Mouse (Mus musculus) urinary bladder, postnatal 25 days (tissue): Measurements from ENCODE around the gene Olfr67.
"Not testable (repeated sequence)": the region's sequence is repeated elsewhere in the genome, so short reads cannot be mapped to it uniquely, and the experiment has no call there.

ENCODE experiments used
- DNase-seq: peaks from one replicate; pipeline ENCODE4 v3.0.0; 2022; ENCODE audit warnings: low spot score

Gene Olfr67

DNA sequence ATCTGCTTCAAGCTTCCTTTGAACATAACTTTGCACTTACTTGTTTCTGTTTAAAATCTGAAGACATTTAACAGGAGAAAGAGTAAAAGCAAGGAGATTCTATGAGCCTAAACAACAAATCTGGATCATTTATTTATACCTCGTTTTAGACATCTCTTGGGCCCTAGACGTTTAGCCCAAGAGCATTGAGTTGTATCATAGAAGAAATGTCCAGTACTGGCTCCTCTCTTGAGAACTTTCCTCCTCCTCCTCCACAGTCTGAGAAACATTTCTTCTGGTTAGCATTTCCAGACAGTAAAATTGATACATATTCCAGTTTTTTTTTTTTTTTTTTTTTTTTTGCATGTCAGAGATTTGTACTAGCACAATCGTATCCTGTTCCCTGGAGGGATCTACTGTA lies at the start of gene Olfr67:
TSS of gene Olfr67 (minus strand) at position 101 of the 400 bp plus-strand sequence.
- no peak for DNase-seq

DNA sequence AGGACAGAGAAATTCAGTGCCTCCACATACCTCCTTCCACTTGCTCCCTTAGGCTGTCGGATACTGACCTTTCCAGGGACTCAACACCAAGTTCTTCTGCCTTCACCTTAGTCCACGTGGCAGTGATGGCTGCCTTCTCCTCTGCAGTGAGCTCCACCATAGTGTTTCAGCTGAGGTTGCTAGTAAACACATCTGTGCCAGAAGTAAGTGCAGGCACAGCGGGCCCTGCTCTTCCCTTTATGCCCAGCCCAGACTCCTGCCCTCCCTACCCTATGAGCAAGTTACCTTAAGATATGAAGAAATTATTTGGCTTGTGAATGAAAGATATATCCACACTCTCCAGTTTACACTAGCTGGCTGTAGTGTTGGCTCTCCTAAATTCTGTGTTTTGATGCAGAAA lies 48.6 kb upstream of the Olfr67 start, which contains the start of gene Hbb-bh2:
TSS of gene Hbb-bh2 (minus strand) at position 253 of the 400 bp plus-strand sequence.
- no peak for DNase-seq

DNA sequence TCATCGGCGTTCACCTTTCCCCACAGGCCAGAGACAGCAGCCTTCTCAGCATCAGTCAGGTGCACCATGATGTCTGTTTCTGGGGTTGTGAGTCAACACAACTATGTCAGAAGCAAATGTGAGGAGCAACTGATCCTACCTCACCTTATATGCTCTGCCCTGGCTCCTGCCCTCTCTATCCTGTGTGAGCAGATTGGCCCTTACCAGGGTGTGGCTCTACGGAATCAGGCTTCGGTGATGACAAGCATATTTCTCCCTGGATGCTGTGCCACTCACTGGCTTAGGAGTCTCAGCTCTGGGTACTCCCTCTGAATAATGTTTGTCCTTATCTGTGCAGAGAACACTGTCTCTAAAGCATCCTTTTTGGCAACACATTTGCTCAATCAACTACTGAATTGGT lies 36.2 kb upstream of the Olfr67 start, which contains the start of gene Hbb-bs:
TSS of gene Hbb-bs (minus strand) at position 289 of the 400 bp plus-strand sequence.
- no peak for DNase-seq

DNA sequence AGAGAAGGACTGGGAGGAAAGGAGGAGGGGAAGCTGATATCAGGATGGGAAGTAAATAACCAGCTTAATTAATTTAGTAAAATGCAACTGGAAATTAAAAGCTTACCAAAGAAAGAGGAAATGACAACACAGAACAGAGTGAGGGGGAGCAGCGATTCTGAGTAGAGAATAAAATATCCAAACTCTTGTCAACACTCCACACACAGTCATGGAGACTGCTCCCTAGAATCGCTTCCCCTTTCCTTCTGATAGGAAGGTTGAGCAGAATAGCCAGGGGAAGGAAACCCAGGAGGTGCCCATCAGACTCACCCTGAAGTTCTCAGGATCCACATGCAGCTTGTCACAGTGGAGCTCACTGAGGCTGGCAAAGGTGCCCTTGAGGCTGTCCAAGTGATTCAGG lies 35.5 kb upstream of the Olfr67 start:
- not testable (repeated sequence) for DNase-seq

DNA sequence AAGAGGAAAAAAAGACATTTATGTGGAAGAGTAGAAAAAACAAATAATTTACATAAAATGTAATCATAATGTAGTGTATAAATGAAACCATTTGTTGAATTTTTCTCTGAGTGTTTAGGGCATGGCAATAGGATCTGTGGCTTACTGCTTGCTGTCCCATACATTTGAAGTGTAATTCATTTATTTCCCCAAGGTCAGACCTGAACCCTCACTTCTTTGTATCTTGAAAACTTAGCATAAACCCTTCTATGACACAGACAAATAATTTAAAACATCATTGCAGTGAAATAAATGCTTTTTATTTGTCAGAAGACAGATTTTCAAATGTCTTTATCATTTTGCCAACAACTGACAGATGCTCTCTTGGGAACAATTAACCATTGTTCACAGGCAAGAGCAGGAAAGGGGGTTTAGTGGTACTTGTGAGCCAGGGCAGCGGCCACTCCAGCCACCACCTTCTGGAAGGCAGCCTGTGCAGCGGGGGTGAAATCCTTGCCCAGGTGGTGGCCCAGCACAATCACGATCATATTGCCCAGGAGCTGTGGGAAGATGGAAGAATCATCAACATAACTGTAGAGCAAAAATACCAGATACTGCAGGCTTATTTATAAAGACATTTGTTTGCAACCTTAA lies 34.8 kb upstream of the Olfr67 start:
- DNase-seq: no peak

DNA sequence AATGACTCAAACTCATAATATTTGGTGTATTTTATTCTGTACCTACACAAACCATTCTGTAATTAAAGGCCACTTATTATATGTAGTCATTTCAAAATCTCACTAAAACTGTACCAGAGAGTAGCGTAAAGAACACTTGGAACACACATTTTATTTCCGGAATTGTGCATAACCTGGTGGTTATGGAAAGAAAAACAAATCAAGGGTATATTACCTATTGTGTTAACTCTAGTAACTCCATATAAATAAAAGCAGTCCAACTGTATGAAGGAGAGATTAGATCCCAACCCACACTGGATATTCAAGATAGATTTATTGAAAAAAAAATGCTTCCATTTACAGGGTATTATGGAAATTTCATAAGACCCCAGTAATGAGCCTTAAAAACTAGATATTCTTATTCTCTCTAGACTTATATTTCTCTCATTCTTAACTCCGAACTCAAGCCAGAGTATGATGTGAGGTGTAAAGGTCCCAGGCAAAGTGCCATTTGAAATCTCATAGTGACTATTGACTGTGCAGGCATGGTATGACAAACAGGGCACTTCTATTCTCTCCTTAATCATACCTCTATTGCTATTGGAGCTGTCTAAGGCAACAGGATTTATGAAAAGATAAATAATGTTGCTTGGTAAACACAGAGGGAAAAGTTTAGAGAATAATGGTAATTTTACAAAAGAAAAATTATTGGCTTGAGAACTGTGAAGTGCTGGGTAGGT lies 34.1 kb upstream of the Olfr67 start:
- no peak for DNase-seq

DNA sequence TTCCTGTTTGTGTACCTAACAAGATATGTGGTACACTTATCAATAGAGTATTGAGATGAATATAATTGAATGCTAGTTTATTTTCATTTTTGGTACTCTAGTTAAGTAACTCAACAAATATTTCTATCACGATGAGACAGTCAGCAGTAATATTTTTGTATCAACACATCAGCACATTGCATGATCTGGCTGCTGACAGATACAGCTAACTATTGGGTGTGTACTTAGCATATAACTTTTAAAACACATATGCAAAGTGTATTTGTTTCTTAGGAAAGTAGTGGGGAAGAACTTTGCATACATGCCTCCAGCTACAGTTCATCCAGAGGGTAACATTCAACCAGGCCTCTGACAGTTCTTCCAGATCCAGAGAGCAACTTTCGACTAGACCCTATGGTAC lies 33.0 kb upstream of the Olfr67 start:
- no peak for DNase-seq

DNA sequence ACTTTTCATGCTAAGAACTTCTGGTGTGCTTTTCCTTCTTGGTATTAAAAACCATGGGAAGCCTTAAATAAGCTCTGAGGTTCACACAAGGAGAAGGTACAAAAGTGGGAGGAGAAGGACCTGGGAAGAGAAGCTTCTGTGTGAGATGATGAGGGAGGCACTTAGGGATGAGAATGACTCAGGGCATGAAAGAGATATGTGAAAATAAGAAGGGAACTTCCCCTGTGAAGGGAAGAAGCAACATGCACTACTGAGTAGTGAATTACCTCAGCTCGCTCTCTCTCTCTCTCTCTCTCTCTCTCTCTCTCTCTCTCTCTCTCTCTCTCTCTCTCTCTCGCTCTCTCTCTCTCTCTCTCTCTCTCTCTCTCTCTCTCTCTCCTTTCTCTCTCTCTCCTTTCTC lies 23.5 kb upstream of the Olfr67 start:
- not testable (repeated sequence) for DNase-seq

DNA sequence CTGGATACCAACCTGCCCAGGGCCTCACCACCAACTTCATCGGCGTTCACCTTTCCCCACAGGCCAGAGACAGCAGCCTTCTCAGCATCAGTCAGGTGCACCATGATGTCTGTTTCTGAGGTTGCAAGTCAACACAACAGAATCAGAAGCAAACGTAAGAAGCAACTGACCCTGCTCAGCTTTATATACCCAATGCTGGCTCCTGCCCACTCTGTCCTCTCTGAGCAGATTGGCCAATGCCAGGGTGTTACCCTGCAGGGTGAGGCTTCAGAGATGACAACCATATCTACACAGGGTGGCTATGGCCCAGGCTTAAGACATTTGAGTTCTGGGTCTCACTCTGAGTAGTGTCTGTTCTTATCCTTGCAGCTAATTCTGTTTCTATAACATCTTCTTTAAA lies 22.1 kb upstream of the Olfr67 start, which contains the start of gene Hbb-bt:
TSS of gene Hbb-bt (minus strand) at position 231 of the 400 bp plus-strand sequence.
- DNase-seq: no peak

DNA sequence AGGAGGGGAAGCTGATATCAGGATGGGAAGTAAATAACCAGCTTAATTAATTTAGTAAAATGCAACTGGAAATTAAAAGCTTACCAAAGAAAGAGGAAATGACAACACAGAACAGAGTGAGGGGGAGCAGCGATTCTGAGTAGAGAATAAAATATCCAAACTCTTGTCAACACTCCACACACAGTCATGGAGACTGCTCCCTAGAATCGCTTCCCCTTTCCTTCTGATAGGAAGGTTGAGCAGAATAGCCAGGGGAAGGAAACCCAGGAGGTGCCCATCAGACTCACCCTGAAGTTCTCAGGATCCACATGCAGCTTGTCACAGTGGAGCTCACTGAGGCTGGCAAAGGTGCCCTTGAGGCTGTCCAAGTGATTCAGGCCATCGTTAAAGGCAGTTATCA lies 21.5 kb upstream of the Olfr67 start:
- DNase-seq: not testable (repeated sequence)

DNA sequence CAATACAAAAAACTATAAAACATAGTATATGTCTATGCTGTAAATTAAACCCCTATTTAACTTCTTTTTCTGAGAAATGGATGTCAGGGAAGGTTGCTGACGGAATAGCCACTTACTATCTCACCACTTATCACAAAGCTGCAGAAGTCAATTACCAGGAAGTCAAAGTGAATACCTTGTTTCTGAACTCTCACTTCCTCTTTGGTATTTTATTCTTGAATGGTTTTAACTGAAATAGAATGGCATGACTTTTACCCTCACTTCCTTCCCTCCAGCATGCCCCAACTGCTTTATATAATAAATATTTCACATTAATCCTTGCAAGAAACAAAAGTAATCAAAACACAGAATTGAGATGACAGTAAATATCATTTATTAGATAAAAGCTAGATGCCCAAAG lies 20.6 kb upstream of the Olfr67 start:
- no peak for DNase-seq

DNA sequence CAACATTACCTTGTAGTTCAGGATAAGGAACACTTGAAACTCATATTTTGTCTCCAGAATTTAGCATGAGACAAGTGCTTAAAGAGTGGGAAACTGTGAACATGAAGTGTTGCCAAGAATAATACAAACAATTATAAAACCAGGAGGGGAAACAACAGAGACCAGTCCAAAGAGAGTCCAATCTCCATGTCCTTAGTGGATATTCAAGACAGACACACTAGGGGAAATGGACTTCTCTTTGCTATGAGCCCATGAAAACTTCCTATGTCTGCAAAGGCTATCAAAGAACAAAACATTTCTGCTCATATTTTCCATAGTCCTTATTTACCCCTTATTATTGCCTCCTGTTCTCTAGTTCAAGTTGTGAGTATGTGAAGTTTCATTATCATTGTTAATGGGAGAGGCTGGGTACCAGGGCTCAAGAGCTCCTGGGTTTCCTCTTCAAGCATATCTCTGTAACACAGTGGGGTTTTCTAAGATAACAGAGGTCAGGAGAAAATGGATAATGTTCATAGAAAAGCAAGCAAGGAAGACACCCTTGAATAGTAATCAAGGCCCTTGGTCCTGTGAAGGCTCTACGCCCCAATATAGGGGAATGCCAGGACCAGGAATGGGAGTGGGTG lies 19.7 kb upstream of the Olfr67 start:
- no peak for DNase-seq

DNA sequence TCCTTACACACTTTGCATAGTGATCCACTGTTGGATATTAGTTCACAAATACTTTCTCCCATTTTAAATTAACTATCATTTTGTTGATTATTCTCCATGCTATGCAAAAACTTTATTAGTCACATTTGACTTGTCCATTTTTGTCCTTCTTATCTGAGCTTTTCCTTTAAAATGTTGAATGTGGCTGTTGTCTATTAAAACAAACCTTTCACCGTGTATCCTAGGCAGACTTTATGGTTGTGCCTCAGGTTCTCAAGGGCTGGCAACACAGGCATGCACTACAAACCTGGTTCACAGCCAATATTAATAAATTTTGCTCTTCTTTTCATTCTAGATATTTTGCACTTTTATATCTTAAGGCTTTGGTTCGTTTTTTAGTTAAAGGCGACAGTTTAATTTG lies 19.1 kb upstream of the Olfr67 start:
- DNase-seq: no peak

DNA sequence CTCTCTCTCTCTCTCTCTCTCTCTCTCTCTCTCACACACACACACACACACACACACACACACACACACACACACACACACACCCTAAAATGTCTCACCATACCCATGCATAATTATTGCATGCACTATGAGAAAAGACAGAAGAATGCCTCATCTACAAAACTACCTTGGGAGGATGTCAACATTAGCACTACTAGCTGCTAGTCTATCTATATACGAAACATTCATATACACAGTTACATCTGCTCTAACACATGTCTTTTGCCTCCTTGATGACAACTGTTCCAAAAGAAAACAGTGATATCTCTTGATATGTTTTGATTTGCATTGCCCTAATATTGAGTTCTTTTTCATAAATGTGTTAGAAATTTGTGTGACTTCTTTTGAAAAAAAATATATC lies 18.7 kb upstream of the Olfr67 start:
- DNase-seq: no peak

DNA sequence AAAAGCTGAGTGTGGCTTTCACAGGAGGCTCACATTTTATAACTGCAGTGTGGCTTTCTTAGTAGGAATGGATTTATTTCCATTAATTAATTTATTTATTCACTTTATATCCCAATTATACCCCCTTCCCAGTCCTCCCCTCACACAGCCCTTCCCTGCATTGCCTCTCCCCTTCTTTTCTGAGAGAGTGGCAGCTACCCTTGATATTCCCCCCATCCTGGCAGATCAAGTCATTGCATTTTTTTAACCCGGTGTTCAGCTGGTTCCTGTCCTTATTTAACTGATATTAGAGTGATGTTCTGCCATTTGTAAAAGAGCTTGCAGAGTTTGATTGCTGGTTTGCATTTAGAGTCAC lies 18.2 kb upstream of the Olfr67 start:
- DNase-seq: no peak

DNA sequence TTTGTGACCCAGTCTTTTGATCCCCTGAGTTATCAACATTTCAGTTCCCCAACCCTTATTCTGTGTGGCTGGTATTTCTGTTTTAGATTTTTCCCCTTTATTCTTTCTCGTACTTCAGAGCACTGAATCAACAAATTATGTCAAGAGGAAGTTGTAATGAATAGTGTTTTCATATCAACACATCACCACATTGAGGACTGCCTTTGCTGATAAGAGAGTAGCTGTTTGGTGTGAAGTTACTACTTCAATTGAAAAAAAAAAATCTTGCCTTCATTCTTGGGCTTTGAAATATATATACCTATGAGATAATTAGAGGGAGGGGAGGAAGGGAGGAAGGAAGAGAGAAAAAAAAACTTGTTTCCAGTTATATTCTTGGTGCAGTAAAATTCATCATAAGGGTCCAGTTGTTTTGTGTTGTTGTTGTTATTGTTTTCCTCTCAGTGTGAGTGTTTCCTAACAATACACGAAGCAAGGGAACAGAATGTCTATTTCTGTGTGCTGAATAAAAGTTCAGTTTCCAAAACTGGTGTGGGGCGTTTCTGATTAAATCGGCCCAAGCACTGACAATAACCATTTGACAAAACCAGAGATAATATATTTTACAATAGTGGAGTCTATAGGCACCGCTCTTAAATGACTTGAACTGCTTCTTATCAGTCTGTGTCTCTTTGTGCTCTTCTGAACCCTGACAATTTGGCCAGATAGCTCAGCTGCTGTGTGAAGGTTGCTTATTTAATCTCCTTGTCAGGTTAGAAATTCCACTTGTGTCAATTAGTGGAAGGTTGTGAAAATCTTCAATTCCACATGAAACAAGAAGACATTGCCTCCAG lies 17.6 kb upstream of the Olfr67 start:
- no peak for DNase-seq

DNA sequence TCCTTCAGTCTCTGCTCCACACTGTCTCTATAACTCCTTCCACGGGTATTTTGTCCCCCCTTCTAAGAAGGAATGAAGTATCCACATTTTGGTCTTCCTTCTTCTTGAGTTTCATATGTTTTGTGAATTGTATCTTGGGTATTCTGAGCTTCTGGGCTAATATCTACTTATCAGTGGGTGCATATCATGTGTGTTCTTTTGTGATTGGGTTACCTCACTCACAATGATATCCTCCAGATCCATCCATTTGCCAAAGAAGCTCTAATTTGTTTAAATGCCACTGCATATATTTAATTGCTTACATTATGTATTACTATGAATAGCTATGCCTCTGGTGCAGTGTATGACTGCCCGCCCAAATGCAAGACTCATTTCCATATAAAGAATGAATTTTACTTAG lies 16.5 kb upstream of the Olfr67 start:
- DNase-seq: not testable (repeated sequence)

DNA sequence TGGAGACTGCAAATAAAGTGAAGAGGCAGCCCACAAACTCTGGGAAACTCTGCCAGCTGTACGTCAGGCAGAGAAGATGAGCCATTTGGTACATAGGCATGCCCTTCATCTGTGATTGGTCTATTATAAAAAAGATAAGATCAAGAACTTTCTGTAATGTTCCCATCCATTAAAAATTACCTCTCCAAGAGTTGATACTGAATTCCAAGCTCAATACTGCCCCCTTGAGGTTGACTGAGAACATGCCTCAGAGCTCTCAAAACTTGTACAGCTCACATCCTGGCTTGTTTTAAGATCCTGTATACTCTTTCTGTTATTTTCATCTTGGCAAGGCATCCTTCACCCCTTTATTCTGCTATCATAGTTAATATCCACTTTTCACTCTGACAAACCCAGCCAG lies 15.2 kb upstream of the Olfr67 start:
- peak; percentile 5 for DNase-seq

DNA sequence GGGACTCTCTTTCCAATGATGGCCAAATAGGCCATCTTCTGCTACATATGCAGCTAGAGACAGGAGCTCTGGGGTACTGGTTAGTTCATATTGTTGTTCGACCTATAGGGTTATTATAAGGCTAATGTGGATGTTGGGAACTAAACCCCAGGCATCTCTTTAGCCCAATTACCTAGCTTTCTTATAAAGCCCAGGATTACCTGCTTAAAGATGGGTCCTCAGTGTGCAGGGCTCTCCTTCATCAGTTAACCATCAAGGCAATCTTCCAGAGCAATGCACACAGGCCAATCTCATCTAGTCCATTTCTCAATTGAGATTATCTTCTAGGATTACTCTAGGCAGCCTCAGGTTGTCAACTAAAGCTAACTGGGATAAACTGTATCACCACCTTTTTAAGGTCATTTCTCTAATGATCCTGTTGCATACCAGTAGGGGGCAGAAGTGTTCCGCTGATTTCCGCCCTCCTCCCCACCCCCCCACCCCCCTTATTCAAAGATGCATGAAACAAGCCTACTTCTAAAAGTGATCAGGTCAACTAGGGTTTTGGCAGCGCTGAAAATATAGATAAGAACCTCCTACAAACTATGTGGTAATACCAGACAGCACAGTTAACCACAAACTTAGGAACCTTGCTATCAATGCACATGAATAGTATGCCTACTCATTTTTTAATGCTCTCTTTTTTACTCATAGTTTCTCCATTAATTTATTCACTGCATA lies 1.2 kb upstream of the Olfr67 start:
- DNase-seq: no peak

DNA sequence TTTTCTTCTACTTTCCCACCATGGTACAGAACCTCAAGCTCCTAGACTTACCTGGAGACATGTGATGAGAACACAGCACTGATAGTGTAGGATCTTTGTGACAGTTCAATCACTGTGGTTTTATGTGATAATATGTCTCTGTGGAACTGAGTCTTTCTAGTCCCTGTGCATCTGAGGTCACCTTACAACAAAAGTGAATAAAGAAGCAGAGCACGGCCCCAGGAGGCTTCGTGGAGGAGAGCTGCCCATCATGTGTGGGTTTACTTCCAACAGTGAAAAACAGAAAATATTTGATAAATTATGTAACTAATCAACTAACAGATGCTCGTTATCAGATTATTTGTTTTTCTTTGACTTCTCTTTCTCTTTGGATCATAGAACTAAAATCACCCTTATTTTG lies 12.0 kb downstream of the Olfr67 start, which contains the start of gene Olfr68:
TSS of gene Olfr68 (minus strand) at position 101 of the 400 bp plus-strand sequence.
- DNase-seq: no peak

DNA sequence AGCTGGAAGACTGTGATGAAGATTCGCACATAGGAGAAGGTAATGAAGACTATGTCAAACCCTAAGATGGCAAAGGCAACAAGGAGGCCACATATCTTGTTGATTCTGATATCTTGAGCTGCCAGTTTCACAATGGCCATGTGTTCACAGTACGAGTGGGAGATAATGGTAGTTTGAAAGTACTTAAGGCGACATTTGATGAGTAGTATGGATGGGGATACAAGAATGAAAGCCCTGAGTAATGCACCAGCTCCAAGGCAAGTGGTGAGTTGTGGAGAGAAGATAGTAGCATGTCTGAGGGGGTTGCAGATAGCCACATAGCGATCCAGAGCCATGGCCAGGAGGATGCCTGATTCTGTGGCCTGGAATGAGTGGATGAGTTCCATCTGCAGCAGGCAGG lies 14.0 kb downstream of the Olfr67 start:
- DNase-seq: not testable (repeated sequence)

DNA sequence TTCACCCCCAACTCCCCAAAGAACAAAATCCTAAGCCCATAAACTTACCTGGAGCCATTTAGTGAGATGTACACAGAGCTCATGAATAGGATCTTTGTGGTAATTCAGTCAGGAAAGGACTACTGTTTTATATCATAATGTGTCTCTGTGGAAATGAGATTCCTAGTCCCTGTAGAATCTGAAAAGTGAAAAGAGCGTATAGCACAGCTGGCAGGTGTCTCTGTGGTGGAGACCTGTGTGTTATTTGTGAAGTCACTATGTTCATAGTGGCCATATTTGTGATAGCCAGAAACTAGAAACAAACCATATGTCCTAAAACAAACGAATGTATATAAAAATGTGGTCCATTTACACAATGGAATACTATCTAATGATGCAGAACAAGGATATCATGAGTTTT lies 20.1 kb downstream of the Olfr67 start, which contains the start of gene Olfr69:
TSS of gene Olfr69 (minus strand) at position 101 of the 400 bp plus-strand sequence.
- DNase-seq: no peak
